Mouse (Mus musculus): ENCODE results near the gene Adamts3.

Adamts3 gene

GRCm38 (mm10) chr5:89816610-89817009 lies 66.5 kb downstream of the Adamts3 start:
- DNase-seq (ENCODE audit: low spot score in 2 of 2), result no peak

GRCm38 (mm10) chr5:89814552-89814951 lies 68.6 kb downstream of the Adamts3 start:
- DNase-seq (ENCODE audit: low spot score in 2 of 2), result no peak

- DNase-seq (ENCODE audit: low spot score in 2 of 2), result no peak
Measured at GRCm38 (mm10) chr5:89800181-89800816, 82.8 kb downstream of the Adamts3 start.

- no peak for DNase-seq (ENCODE audit: low spot score in 2 of 2)
Measured at GRCm38 (mm10) chr5:89793706-89794105, 89.4 kb downstream of the Adamts3 start.

GRCm38 (mm10) chr5:89784635-89785034 lies 98.5 kb downstream of the Adamts3 start:
- no peak for DNase-seq (ENCODE audit: low spot score in 2 of 2)

- no peak for DNase-seq (ENCODE audit: low spot score in 2 of 2)
Measured at GRCm38 (mm10) chr5:89779823-89780222, 103.3 kb downstream of the Adamts3 start.

- no peak for DNase-seq (ENCODE audit: low spot score in 2 of 2)
Measured at GRCm38 (mm10) chr5:89778610-89779009, 104.5 kb downstream of the Adamts3 start.

GRCm38 (mm10) chr5:89777411-89777810 lies 105.7 kb downstream of the Adamts3 start:
- DNase-seq (ENCODE audit: low spot score in 2 of 2), result no peak

GRCm38 (mm10) chr5:89770655-89771355 lies 112.3 kb downstream of the Adamts3 start:
- no peak for DNase-seq (ENCODE audit: low spot score in 2 of 2)

- no peak for DNase-seq (ENCODE audit: low spot score in 2 of 2)
Measured at GRCm38 (mm10) chr5:89763189-89764187, 119.6 kb downstream of the Adamts3 start.

GRCm38 (mm10) chr5:89760368-89760767 lies 122.8 kb downstream of the Adamts3 start:
- no peak for DNase-seq (ENCODE audit: low spot score in 2 of 2)

- DNase-seq (ENCODE audit: low spot score in 2 of 2), result no peak
Measured at GRCm38 (mm10) chr5:89751836-89752235, 131.3 kb downstream of the Adamts3 start.

- no peak for DNase-seq (ENCODE audit: low spot score in 2 of 2)
Measured at GRCm38 (mm10) chr5:89748185-89748884, 134.8 kb downstream of the Adamts3 start.

GRCm38 (mm10) chr5:89747149-89747659 lies 135.9 kb downstream of the Adamts3 start:
- DNase-seq (ENCODE audit: low spot score in 2 of 2), result no peak

- DNase-seq (ENCODE audit: low spot score in 2 of 2), result no peak
Measured at GRCm38 (mm10) chr5:89745112-89745511, 138.0 kb downstream of the Adamts3 start.

GRCm38 (mm10) chr5:89734759-89735158 lies 148.4 kb downstream of the Adamts3 start:
- DNase-seq (ENCODE audit: low spot score in 2 of 2), result no peak

- DNase-seq (ENCODE audit: low spot score in 2 of 2), result no peak
Measured at GRCm38 (mm10) chr5:89730411-89730810, 152.7 kb downstream of the Adamts3 start.

GRCm38 (mm10) chr5:89728117-89728516 lies 155.0 kb downstream of the Adamts3 start:
- no peak for DNase-seq (ENCODE audit: low spot score in 2 of 2)

GRCm38 (mm10) chr5:89727497-89728057 lies 155.6 kb downstream of the Adamts3 start:
- no peak for DNase-seq (ENCODE audit: low spot score in 2 of 2)

- no peak for DNase-seq (ENCODE audit: low spot score in 2 of 2)
Measured at GRCm38 (mm10) chr5:89714552-89714951, 168.6 kb downstream of the Adamts3 start.
